Mouse (Mus musculus) heart, postnatal 0 days (tissue): ENCODE measurements at regions not wholly inside any gene's neighbourhood (a gene's known extent, or its start where the extent isn't known, plus 50 kb on each side); places are given as distances from the start of the nearest gene placed in this dataset.
A peak's percentile ranks its signal among the peaks of the same experiment; 100 is the strongest.

ENCODE experiments used
- ATAC-seq: fragments of 200-750 bp; cut with Nextera tagmentation; 2 replicates; pipeline ENCODE4 v1.8.0; 2017; ENCODE audit warnings: low read depth, moderate number of reproducible peaks, moderate library complexity; ENCODE audit not compliant: insufficient read depth
- DNase-seq: peaks from one replicate; pipeline ENCODE4 v3.0.0-alpha.2; 2016; ENCODE audit warnings: low spot score
- H3K27ac ChIP-seq: fragments of 300-500 bp; sonication (generic); 2 replicates; pipeline ENCODE4 v1.5.1; 2014; ENCODE audit warnings: low read depth, mild to moderate bottlenecking
- H3K27me3 ChIP-seq: fragments of 300-500 bp; sonication (generic); 2 replicates; pipeline ENCODE4 v1.6.1; 2014; ENCODE audit warnings: low read length, mixed read lengths; ENCODE audit not compliant: control insufficient read depth, insufficient read depth
- H3K36me3 ChIP-seq: fragments of 300-500 bp; sonication (generic); replicated peaks from 2 replicates; pipeline ENCODE4 v1.6.1; 2014; ENCODE audit warnings: low read length, mixed read lengths; ENCODE audit not compliant: control insufficient read depth, insufficient read depth
- H3K4me1 ChIP-seq: fragments of 300-500 bp; sonication (generic); 2 replicates; pipeline ENCODE4 v1.6.1; 2014; ENCODE audit warnings: antibody characterized with exemption; ENCODE audit not compliant: control insufficient read depth, insufficient read depth
- H3K4me2 ChIP-seq: fragments of 300-500 bp; sonication (generic); 2 replicates; pipeline ENCODE4 v1.6.1; 2014; ENCODE audit warnings: low read depth, mild to moderate bottlenecking, low read length, moderate library complexity
- H3K4me3 ChIP-seq: fragments of 300-500 bp; sonication (generic); 2 replicates; pipeline ENCODE4 v1.5.1; 2014; ENCODE audit warnings: low read depth, low read length
- H3K9ac ChIP-seq: fragments of 300-500 bp; sonication (generic); replicated peaks from 2 replicates; pipeline ENCODE4 v1.6.1; 2014; ENCODE audit warnings: low read depth, low read length, mixed read lengths
- H3K9me3 ChIP-seq: fragments of 300-500 bp; sonication (generic); replicated peaks from 2 replicates; pipeline ENCODE4 v1.6.1; 2016; ENCODE audit warnings: low read length; ENCODE audit not compliant: control insufficient read depth
- CTCF ChIP-seq: IDR thresholded peaks from 2 replicates; pipeline ENCODE4 v1.5.1; 2016; ENCODE audit warnings: antibody characterized with exemption, control low read depth, low read depth
- EP300 ChIP-seq: IDR thresholded peaks from 2 replicates; pipeline ENCODE4 v1.6.1; 2016; ENCODE audit warnings: antibody characterized with exemption, low read depth
- WGBS: fragments of 180-500 bp; shearing (Covaris S2); extraction: QIAGEN DNeasy Blood & Tissue Kit; methylation state at CpG from one replicate; pipeline ENCODE4 v1.1.7; 2014; 5-methylcytosine and 5-hydroxymethylcytosine counted together

DNA sequence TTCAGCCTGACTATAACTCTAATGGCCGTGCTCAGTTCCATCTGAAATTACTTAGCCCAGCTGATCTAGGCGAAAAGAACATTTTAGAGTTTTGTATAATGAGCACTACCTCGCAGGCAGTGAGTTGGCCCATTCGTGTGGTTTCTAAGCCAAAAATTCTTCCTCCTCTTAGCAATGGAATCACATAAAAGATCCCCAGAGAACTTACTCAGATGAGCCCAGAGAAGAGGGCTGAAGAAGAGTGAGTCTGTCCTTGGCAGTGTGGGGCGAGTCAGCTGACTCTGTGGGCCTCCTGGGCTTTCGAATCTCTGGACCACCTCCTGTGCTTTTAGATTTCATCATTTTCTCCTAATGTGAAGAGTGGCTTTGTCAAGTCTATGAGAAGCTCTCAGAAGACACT lies 240.2 kb downstream of the Mreg start:
- ATAC-seq (no peak), DNase-seq (no peak)
- Histone ChIP-seq H3K4me3 (no peak overlapping the region), H3K9ac (no peak overlapping the region), H3K4me2 (no peak overlapping the region), H3K4me1 (no peaks in the 10 kb centered on the region), H3K36me3 (no peaks in the 10 kb centered on the region), H3K27me3 (no peaks in the 10 kb centered on the region), H3K9me3 (no peaks in the 10 kb centered on the region), H3K27ac (no peak overlapping the region)
- TF ChIP-seq CTCF (no peak), EP300 (no peak)
- 73% methylated on average over 6 of the region's 6 CpGs for WGBS

DNA sequence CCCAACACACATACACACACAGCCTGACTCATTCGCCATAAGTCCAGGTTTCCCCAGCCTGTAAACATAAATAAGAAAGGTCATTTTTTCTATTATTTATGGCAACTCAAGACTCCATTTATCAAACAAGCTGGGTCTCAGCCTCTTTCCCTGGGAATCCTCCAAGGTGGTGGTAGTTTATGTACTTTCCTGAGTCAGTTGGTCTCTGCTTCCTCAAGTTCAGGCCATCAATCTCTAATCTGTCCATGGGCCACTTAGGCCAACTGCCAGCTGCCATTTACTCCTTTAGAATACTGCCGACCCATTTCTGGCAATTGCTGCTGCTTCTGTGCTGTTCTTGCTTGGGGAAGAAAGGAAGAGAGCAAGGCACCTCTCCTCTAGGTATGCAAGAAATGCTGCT lies 241.3 kb downstream of the Mreg start:
- DNase-seq (no peak), ATAC-seq (no peak)
- no peaks in the 10 kb centered on the region for H3K4me1 ChIP-seq
- 75% methylated on average over 2 of the region's 2 CpGs for WGBS
- H3K9me3 ChIP-seq, result no peaks in the 10 kb centered on the region
- no peaks in the 10 kb centered on the region for H3K27me3 ChIP-seq
- no peak overlapping the region for H3K4me3 ChIP-seq
- TF ChIP-seq EP300 (no peak), CTCF (no peak)
- no peak overlapping the region for H3K4me2 ChIP-seq
- H3K9ac ChIP-seq, result no peak overlapping the region
- no peaks in the 10 kb centered on the region for H3K36me3 ChIP-seq
- no peak overlapping the region for H3K27ac ChIP-seq

DNA sequence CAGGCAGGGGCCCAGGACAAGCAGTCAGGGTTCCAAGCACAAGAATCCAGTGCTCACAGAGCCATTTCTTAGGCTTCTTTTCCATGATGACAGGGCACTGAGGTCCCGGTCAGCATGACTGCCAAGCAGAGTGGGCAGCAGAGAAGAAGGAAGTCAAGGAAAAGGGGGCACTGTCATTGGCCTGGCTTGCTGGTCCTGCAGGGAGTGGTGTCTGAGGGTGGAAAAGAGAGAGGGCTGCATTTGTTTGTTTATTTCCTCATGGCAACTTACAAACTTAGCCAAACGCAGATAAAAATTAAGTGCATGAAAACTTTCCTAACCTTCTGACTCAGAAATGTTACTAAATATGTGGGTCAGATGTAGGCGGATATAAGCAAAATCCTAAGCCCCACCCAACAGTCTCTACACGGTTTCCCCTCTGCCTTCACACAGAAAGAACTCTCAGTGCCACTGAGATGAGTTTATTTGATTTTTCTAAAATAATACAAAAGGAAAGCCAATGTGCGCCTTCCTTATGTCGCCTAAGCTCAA lies 244.5 kb downstream of the Mreg start:
- no peaks in the 10 kb centered on the region for H3K27me3 ChIP-seq
- 79% methylated on average over 6 of the region's 6 CpGs for WGBS
- no peak overlapping the region for H3K4me3 ChIP-seq
- no peak overlapping the region for H3K4me2 ChIP-seq
- H3K36me3 ChIP-seq, result no peaks in the 10 kb centered on the region
- no peak for DNase-seq
- H3K9me3 ChIP-seq, result no peaks in the 10 kb centered on the region
- no peaks in the 10 kb centered on the region for H3K4me1 ChIP-seq
- ATAC-seq, result no peak
- no peak overlapping the region for H3K9ac ChIP-seq
- TF ChIP-seq CTCF (no peak), EP300 (no peak)
- H3K27ac ChIP-seq, result no peak overlapping the region

DNA sequence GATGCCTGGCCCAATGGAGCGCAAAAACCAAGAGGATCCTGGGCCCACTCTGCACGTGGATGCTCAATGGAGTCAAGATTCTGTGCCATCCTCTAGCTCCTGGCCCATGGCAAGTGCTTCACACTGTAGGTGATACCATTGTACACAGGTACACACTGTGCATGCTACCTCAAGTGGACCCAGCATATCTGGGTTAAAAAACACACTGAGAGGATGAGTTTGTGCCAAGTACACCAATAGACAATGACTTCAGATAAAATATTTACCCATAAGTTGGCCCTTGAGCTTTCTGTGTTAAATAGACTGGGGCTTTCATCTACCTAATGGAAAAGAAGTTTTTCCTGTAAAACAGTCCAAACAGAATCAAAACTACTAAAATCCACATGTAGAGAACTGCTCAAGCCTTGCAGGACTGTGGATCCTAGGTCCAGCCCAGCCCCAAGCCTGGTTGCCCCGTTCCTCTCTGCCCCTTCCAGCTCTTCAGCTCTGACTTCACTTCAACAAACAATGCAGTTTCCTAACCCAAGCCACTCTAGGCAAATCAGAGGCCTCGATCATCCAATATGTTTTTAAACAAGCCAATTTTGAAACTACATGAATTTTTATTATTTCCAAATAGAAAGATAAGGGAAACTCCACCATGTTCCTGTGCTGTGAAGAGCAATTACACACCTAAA lies 247.5 kb downstream of the Mreg start:
- no peak overlapping the region for H3K4me2 ChIP-seq
- H3K36me3 ChIP-seq, result no peaks in the 10 kb centered on the region
- ATAC-seq (no peak), DNase-seq (no peak)
- H3K4me3 ChIP-seq, result no peak overlapping the region
- H3K4me1 ChIP-seq, result no peaks in the 10 kb centered on the region
- H3K9ac ChIP-seq, result no peak overlapping the region
- no peaks in the 10 kb centered on the region for H3K27me3 ChIP-seq
- WGBS, result 79% methylated on average over 4 of the region's 4 CpGs
- no peak overlapping the region for H3K27ac ChIP-seq
- H3K9me3 ChIP-seq, result no peaks in the 10 kb centered on the region
- TF ChIP-seq CTCF (no peak), EP300 (no peak)

DNA sequence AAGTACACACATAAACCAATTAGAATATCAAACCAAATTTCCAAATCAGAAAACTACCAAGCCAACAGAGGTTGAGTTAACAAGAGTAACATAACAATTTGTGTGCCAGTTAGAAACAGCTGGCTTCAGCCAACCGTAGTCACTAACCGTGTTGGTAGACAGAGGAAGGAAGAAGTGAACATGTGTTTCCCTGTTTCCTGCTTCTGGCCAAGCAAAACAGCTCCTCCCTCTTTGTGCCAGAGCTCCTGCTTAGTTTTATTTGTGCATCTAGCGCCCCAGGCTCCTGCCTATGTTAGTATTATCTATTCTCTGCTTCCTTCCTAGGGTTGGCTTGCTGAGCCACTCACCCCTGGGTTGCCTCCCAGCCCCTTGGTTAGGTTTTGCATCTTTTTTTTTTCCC lies 255.2 kb downstream of the Mreg start:
- no peak overlapping the region for H3K4me2 ChIP-seq
- H3K9me3 ChIP-seq, result no peaks in the 10 kb centered on the region
- no peaks in the 10 kb centered on the region for H3K4me1 ChIP-seq
- no peaks in the 10 kb centered on the region for H3K27me3 ChIP-seq
- H3K27ac ChIP-seq, result no peak overlapping the region
- WGBS, result 51% methylated on average over 3 of the region's 3 CpGs
- H3K4me3 ChIP-seq, result no peak overlapping the region
- TF ChIP-seq CTCF, result no peak
- TF ChIP-seq EP300, result no peak
- ATAC-seq (no peak), DNase-seq (peak; percentile 53)
- no peaks in the 10 kb centered on the region for H3K36me3 ChIP-seq
- no peak overlapping the region for H3K9ac ChIP-seq

DNA sequence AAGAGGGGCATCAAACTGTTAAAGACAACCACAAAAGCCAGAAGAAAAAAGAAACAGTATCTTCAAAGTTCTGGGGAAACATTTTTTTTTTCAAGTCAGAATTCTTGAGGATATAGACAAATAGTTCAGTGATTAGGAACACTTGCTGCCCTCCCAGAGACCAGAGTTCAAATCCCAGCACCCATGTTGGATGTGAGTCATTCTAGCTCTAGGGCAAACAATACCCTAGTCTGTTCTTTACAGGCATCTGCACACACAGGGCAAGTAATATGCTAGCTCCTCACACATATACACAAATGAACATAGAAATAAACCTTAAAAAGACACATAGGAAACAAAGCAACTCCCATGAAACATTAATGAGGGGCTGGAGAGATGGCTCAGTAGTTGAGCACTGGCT lies 256.8 kb downstream of the Mreg start:
- TF ChIP-seq EP300 (no peak), CTCF (no peak)

More for the DNA sequence above, 256.8 kb downstream of the Mreg start:
- DNase-seq (no peak), ATAC-seq (no peak)
- H3K27me3 ChIP-seq, result no peaks in the 10 kb centered on the region
- H3K4me2 ChIP-seq, result no peak overlapping the region
- H3K4me1 ChIP-seq, result no peaks in the 10 kb centered on the region
- no peaks in the 10 kb centered on the region for H3K36me3 ChIP-seq
- no peak overlapping the region for H3K27ac ChIP-seq
- no peaks in the 10 kb centered on the region for H3K9me3 ChIP-seq
- no peak overlapping the region for H3K9ac ChIP-seq
- no peak overlapping the region for H3K4me3 ChIP-seq
